Mouse (Mus musculus) CH12.LX (cell line): ENCODE measurements around the gene Cavin4. TPM values are rescaled to one million over a fixed set of nuclear protein-coding genes. Genes with fewer than 3 reads are reported as not detected.
"Not testable (repeated sequence)": the region's sequence is repeated elsewhere in the genome, so short reads cannot be mapped to it uniquely, and the experiment has no call there.

Experiments used
- DNase-seq: peaks from one replicate; pipeline ENCODE4 v3.0.0-alpha.2; 2013; ENCODE audit errors: extremely low read depth
- H3K27ac ChIP-seq: 2 replicates; pipeline ENCODE4 v1.5.1; 2012; ENCODE audit warnings: low read depth, mild to moderate bottlenecking, control low read depth, moderate library complexity; ENCODE audit not compliant: insufficient read depth
- H3K27me3 ChIP-seq: replicated peaks from 2 replicates; pipeline ENCODE3; 2012; ENCODE audit warnings: inconsistent platforms
- H3K36me3 ChIP-seq, 2 experiments: replicated peaks in 1 of 2; 2 replicates each; pipeline versions ENCODE3 to v1.6.1; 2012; ENCODE audit warnings: inconsistent platforms in 1 of 2, low read length in 1 of 2, mild to moderate bottlenecking in 1 of 2, mixed read lengths in 1 of 2, moderate library complexity in 1 of 2; ENCODE audit not compliant: control insufficient read depth in 1 of 2, insufficient read depth in 1 of 2
- H3K4me1 ChIP-seq, 2 experiments: 2 replicates each; pipeline ENCODE4 v1.6.1; 2012; ENCODE audit warnings: inconsistent platforms in 1 of 2, moderate library complexity in 1 of 2; ENCODE audit not compliant: insufficient read depth in 2 of 2, control insufficient read depth in 1 of 2
- H3K4me2 ChIP-seq: 2 replicates; pipeline ENCODE4 v1.6.1; 2012; ENCODE audit warnings: low read depth, mild to moderate bottlenecking, control low read depth; ENCODE audit not compliant: poor library complexity, insufficient read depth, severe bottlenecking
- H3K4me3 ChIP-seq, 3 experiments: fragments of 150-350 bp in 1 of 3; sonication (generic) in 1 of 3; replicated peaks in 1 of 3; 2 replicates each; pipeline versions ENCODE3 to v1.5.1; 2011 to 2012; ENCODE audit warnings: low read depth in 2 of 3, low read length in 2 of 3, mild to moderate bottlenecking in 2 of 3, moderate library complexity in 2 of 3, control low read depth in 1 of 3, improper control_type of control experiment in 1 of 3, inconsistent platforms in 1 of 3, mixed read lengths in 1 of 3; ENCODE audit not compliant: poor library complexity in 1 of 3
- H3K79me2 ChIP-seq: replicated peaks from 2 replicates; pipeline ENCODE4 v1.6.1; 2012; ENCODE audit warnings: mild to moderate bottlenecking, moderate library complexity; ENCODE audit not compliant: control insufficient read depth, poor library complexity, insufficient read depth, severe bottlenecking; ENCODE audit errors: extremely low read depth
- H3K9ac ChIP-seq: 2 replicates; pipeline ENCODE4 v1.6.1; 2012; ENCODE audit warnings: low read depth, mild to moderate bottlenecking, control low read depth, moderate library complexity; ENCODE audit not compliant: insufficient read depth
- H3K9me3 ChIP-seq: replicated peaks from 2 replicates; pipeline ENCODE3; 2012; ENCODE audit warnings: low read length, inconsistent platforms, mixed read lengths
- BHLHE40 ChIP-seq: IDR thresholded peaks from 2 replicates; pipeline ENCODE4 v1.6.1; 2011; ENCODE audit warnings: mild to moderate bottlenecking, low read depth, low read length, improper control_type of control experiment
- CHD1 ChIP-seq: IDR thresholded peaks from 2 replicates; pipeline ENCODE4 v1.6.1; 2012; ENCODE audit warnings: low read depth, low read length, improper control_type of control experiment, inconsistent platforms
- CTCF ChIP-seq, 2 experiments: IDR thresholded peaks in 1 of 2; conservative IDR thresholded peaks in 1 of 2; 2 replicates each; pipeline ENCODE4 v1.5.1; 2011 to 2012; ENCODE audit warnings: low read depth in 2 of 2, low read length in 2 of 2, improper control_type of control experiment in 1 of 2, inconsistent platforms in 1 of 2, mild to moderate bottlenecking in 1 of 2, moderate library complexity in 1 of 2
- IRF4 ChIP-seq: IDR thresholded peaks from 2 replicates; pipeline ENCODE4 v1.6.1; 2014; ENCODE audit warnings: low read depth, mild to moderate bottlenecking, inconsistent platforms, low read length, improper control_type of control experiment
- JUN ChIP-seq: IDR thresholded peaks from 2 replicates; pipeline ENCODE4 v1.6.1; 2011; ENCODE audit warnings: low read depth, mild to moderate bottlenecking, low read length, improper control_type of control experiment, moderate library complexity; ENCODE audit not compliant: insufficient read depth
- KAT2A ChIP-seq: IDR thresholded peaks from 2 replicates; pipeline ENCODE4 v1.6.1; 2012; ENCODE audit warnings: low read length, improper control_type of control experiment, inconsistent platforms; ENCODE audit not compliant: insufficient replicate concordance
- MAX ChIP-seq: IDR thresholded peaks from 2 replicates; pipeline ENCODE4 v1.6.1; 2011; ENCODE audit warnings: low read length, improper control_type of control experiment
- MXI1 ChIP-seq: IDR thresholded peaks from 2 replicates; pipeline ENCODE4 v1.6.1; 2011; ENCODE audit warnings: mild to moderate bottlenecking, low read depth, low read length, improper control_type of control experiment
- NELFE ChIP-seq: IDR thresholded peaks from 2 replicates; pipeline ENCODE4 v1.6.1; 2011; ENCODE audit warnings: low read depth, low read length, improper control_type of control experiment
- NRF1 ChIP-seq: IDR thresholded peaks from 2 replicates; pipeline ENCODE4 v1.6.1; 2014; ENCODE audit warnings: low read depth, mild to moderate bottlenecking, inconsistent platforms, low read length, improper control_type of control experiment, moderate library complexity
- PAX5 ChIP-seq: IDR thresholded peaks from 2 replicates; pipeline ENCODE4 v1.6.1; 2012; ENCODE audit warnings: low read length, inconsistent platforms, mixed read lengths
- POLR2A ChIP-seq: IDR thresholded peaks from 2 replicates; pipeline ENCODE4 v1.6.1; 2011; ENCODE audit warnings: low read depth, mild to moderate bottlenecking, improper control_type of control experiment, low read length
- RCOR1 ChIP-seq: conservative IDR thresholded peaks from 2 replicates; pipeline ENCODE4 v1.6.1; 2012; ENCODE audit warnings: low read depth, mild to moderate bottlenecking, inconsistent platforms, low read length, improper control_type of control experiment
- SIN3A ChIP-seq: IDR thresholded peaks from 2 replicates; pipeline ENCODE4 v1.6.1; 2012; ENCODE audit warnings: low read length, improper control_type of control experiment, inconsistent platforms
- TBP ChIP-seq: conservative IDR thresholded peaks from 2 replicates; pipeline ENCODE4 v1.6.1; 2011; ENCODE audit warnings: low read depth, low read length, improper control_type of control experiment
- ZMIZ1 ChIP-seq: IDR thresholded peaks from 2 replicates; pipeline ENCODE4 v1.6.1; 2012; ENCODE audit warnings: low read depth, mild to moderate bottlenecking, inconsistent platforms, low read length, improper control_type of control experiment
- dilution Hi-C: fragments of 300-500 bp; cut with MboI; formaldehyde crosslinking; loops from 2 replicates; pipeline ENCODE4 v1.14.3; 2020; ENCODE audit warnings: low sequenced_read_pairs; ENCODE audit not compliant: extremely low pct_unique_long_range_greater_than_20kb, extremely low pct_ligation_motif_present
- in situ Hi-C: fragments of 300-500 bp; cut with MboI; formaldehyde crosslinking; loops from 3 replicates; pipeline ENCODE4 v1.14.3; 2019; ENCODE audit warnings: low sequenced_read_pairs, low pct_ligation_motif_present, low pct_unique_long_range_greater_than_20kb, mixed read lengths
- polyA plus RNA-seq: library from polyadenylated mRNA; unstranded; fragments of >175 nt; gene quantifications from 2 replicates; pipeline ENCODE4 v1.2.1, GENCODE M21; 2012; ENCODE audit warnings: low read depth; ENCODE audit not compliant: insufficient read length
- total RNA-seq, 2 experiments: library from RNA; depleted of rRNA; stranded (reverse); fragments of 300-350 nt in 1 of 2; fragments of >200 nt in 1 of 2; gene quantifications; 2 replicates each; pipeline ENCODE4 v1.2.3; 2012 to 2014

Gene Cavin4
- total and polyA plus RNA-seq, 3 experiments: 0.13 to 0.26 (median 0.24) TPM

DNA sequence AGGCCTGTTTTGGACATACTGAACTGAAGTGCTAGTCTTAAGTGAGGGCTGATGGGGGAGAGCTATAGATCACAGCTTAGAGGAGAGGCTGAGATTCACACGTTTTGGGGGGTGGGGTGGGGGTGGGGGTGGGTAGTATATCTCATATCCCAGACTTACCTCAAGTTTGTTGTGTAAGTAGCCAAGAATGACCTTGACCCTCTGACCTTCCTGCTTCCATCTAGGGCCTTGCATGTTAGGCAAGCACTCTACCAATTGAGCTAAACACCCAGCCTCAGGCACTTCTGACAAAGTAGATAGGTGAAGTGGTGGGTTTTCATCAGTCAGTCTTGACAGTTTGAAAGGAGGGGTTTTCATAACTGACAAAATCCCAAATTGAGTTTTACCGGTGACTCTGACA, 14.5 kb downstream of the Cavin4 start:
- Histone ChIP-seq H3K9me3 (no peaks in the 10 kb centered on the region), H3K36me3 (peaks cover 7 to 51% of the 10 kb centered on the region in 2 experiments), H3K9ac (no peak overlapping the region), H3K4me1 (peaks cover 11 to 49% of the 10 kb centered on the region in 2 experiments), H3K27me3 (no peaks in the 10 kb centered on the region), H3K4me2 (no peak overlapping the region), H3K27ac (no peak overlapping the region), H3K79me2 (peaks cover 13% of the 10 kb centered on the region), H3K4me3 (no peak overlapping the region)
- no peak for DNase-seq
- TF ChIP-seq TBP: no peak
- no peak for TF ChIP-seq NELFE
- no peak for TF ChIP-seq JUN
- TF ChIP-seq MXI1: no peak
- no peak for TF ChIP-seq SIN3A
- no peak for TF ChIP-seq RCOR1
- TF ChIP-seq NRF1: no peak
- TF ChIP-seq ZMIZ1: no peak
- dilution Hi-C loops (no loop called here), in situ Hi-C loops (no loop called here)

DNA sequence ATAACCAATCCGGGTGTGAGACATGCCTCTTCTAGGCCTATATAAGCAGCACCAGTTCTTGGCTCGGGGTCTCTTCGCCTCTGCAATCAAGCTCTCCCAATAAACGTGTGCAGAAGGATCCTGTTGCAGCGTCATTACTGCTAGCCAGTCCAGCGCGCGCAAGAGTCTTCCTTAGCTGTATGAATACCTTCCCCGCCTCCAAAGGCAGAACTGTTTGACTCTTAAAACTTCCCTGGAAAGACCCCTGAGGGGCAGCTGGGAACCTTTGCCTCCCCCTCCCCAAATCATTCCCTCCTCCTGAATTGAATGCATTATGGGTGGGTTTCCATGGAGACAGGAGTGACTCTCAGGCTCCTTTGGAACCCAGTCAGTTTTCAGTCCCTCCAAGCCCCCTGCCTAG, 15.5 kb downstream of the Cavin4 start:
- dilution Hi-C loops: no loop called here
- peaks cover 6 to 45% of the 10 kb centered on the region in 2 experiments for H3K36me3 ChIP-seq
- no peak overlapping the region for H3K27ac ChIP-seq
- no peaks in the 10 kb centered on the region for H3K27me3 ChIP-seq
- no peaks in the 10 kb centered on the region for H3K9me3 ChIP-seq
- TF ChIP-seq POLR2A (no peak), JUN (no peak), CTCF (conservative IDR thresholded peaks at IDR 0.05 in 1 of 2, IDR thresholded peaks at IDR 0.05 in 1 of 2; ENCODE audit: low read depth in 2 of 2, low read length in 2 of 2) (no peak), BHLHE40 (no peak), KAT2A (no peak), MAX (no peak), PAX5 (no peak), IRF4 (no peak), NELFE (no peak), CHD1 (no peak), RCOR1 (no peak)
- no peak overlapping the region for H3K4me2 ChIP-seq
- no peak overlapping the region for H3K9ac ChIP-seq
- peaks cover 19% of the 10 kb centered on the region for H3K79me2 ChIP-seq
- H3K4me1 ChIP-seq: peaks cover 11 to 49% of the 10 kb centered on the region in 2 experiments
- in situ Hi-C loops: no loop called here
- DNase-seq: no peak
- H3K4me3 ChIP-seq: no peak overlapping the region

DNA sequence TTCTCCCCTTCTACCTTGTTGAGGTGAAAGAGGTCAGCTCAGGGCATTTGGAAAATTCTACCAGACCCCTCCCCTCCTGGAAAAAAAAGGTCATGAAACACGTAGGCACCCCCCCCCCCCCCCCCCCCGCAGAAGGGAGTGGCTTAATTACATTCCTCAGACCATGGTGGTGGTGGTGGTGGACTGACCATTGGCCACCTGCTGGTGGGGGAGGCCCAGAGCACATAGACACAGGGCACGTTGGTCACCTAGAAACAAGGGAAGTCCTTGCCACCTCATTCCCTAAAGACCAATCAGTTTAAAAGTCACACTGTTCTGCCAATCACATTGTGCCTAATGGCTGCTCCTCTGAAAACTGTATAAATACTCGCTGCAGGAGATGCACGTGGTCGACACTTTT, 16.4 kb downstream of the Cavin4 start:
- H3K36me3 ChIP-seq: peaks cover 6 to 45% of the 10 kb centered on the region in 2 experiments
- DNase-seq, H3K27ac ChIP-seq, H3K27me3 ChIP-seq, dilution Hi-C loops, H3K9ac ChIP-seq: not testable (repeated sequence)
- H3K4me1 ChIP-seq: peaks cover 10 to 45% of the 10 kb centered on the region in 2 experiments
- peak in 1 of 2 experiments; percentile 7; a peak in 1 of 4 replicates for TF ChIP-seq CTCF (conservative IDR thresholded peaks at IDR 0.05 in 1 of 2, IDR thresholded peaks at IDR 0.05 in 1 of 2; ENCODE audit: low read depth in 2 of 2, low read length in 2 of 2)
- TF ChIP-seq POLR2A: 0 out of 2 replicates have a peak, but pooled peaks have one; percentile 13
- TF ChIP-seq, all 38 proteins: peak for 2; not testable (repeated sequence) for 36
- in situ Hi-C loops, H3K9me3 ChIP-seq, H3K4me3 ChIP-seq, H3K4me2 ChIP-seq: not testable (repeated sequence)
- H3K79me2 ChIP-seq: peaks cover 19% of the 10 kb centered on the region
